Mouse (Mus musculus) erythroblast, adult 5-6 weeks (primary cell): Measurements from ENCODE around the gene Ubtf. TPM values are rescaled to one million over a fixed set of nuclear protein-coding genes. Genes with fewer than 3 reads are reported as not detected.

Experiments
- ATAC-seq: replicated peaks from 2 replicates; pipeline ENCODE4 v1.8.0; 2016; ENCODE audit warnings: moderate number of reproducible peaks, mild to moderate bottlenecking, moderate TSS enrichment, inconsistent platforms; ENCODE audit not compliant: poor library complexity, low FRiP score, severe bottlenecking
- total RNA-seq, 2 experiments: library from RNA; stranded (forward) in 1 of 2; stranded (reverse) in 1 of 2; fragments of 150-400 nt in 1 of 2; fragments of 200-764, 138-1000 nt in 1 of 2; gene quantifications; 2 replicates each; pipeline versions ENCODE4 v1.2.3 to v1.2.4; 2015 to 2017; ENCODE audit warnings: low replicate concordance in 2 of 2

Gene Ubtf
- total RNA-seq, 2 experiments from 2014 or later = 19.0 to 119 TPM

- no peak for ATAC-seq
Measured at GRCm38 (mm10) chr11:102279595-102279994, 39.9 kb downstream of the Ubtf start.

- ATAC-seq = no peak
Measured at GRCm38 (mm10) chr11:102277754-102278153, 41.8 kb downstream of the Ubtf start.

- no peak for ATAC-seq
Measured at GRCm38 (mm10) chr11:102276411-102276915, 43.1 kb downstream of the Ubtf start.

GRCm38 (mm10) chr11:102268520-102269244 is 50.9 kb downstream of the Ubtf start, which contains the start of gene Asb16:
Asb16 (plus strand) TSS chr11:102268743.
- no peak for ATAC-seq

GRCm38 (mm10) chr11:102267480-102267879 is 52.1 kb downstream of the Ubtf start:
- ATAC-seq = peak; percentile 66

GRCm38 (mm10) chr11:102266631-102267355 is 52.7 kb downstream of the Ubtf start:
- no peak for ATAC-seq

GRCm38 (mm10) chr11:102265816-102266215 is 53.7 kb downstream of the Ubtf start:
- ATAC-seq = no peak

GRCm38 (mm10) chr11:102263211-102263610 is 56.3 kb downstream of the Ubtf start:
- ATAC-seq = no peak

- ATAC-seq = no peak
Measured at GRCm38 (mm10) chr11:102258521-102258920, 61.0 kb downstream of the Ubtf start.

- no peak for ATAC-seq
Measured at GRCm38 (mm10) chr11:102258095-102258494, 61.4 kb downstream of the Ubtf start.

GRCm38 (mm10) chr11:102257514-102257913 is 62.0 kb downstream of the Ubtf start:
- ATAC-seq = 0 out of 2 replicates have a peak, but pooled peaks have one; percentile 27

Other genes with a start within 250 kb of the Ubtf start
- gene Mpp2, start 231.2 kb downstream of the Ubtf start, total RNA-seq (2015; ENCODE audit: low replicate concordance) = 7.7 and 12.7 TPM in 2 replicates
- gene Mpp2, start 231.2 kb downstream of the Ubtf start, total RNA-seq (2017; ENCODE audit: low replicate concordance) = 14.2 and 20.6 TPM in 2 replicates
- gene Ppy, start 218.4 kb downstream of the Ubtf start, total RNA-seq (2015; ENCODE audit: low replicate concordance) = not detected in 2 replicates
- not detected in 2 replicates for gene Ppy, start 218.4 kb downstream of the Ubtf start, total RNA-seq (2017; ENCODE audit: low replicate concordance)
- not detected in 2 replicates for gene Pyy, start 211.9 kb downstream of the Ubtf start, total RNA-seq (2015; ENCODE audit: low replicate concordance)
- not detected in 2 replicates for gene Pyy, start 211.9 kb downstream of the Ubtf start, total RNA-seq (2017; ENCODE audit: low replicate concordance)
- gene Nags, start 174.2 kb downstream of the Ubtf start, total RNA-seq (2015; ENCODE audit: low replicate concordance) = not detected in 2 replicates
- 0.43 and 1.5 TPM in 2 replicates for gene Nags, start 174.2 kb downstream of the Ubtf start, total RNA-seq (2017; ENCODE audit: low replicate concordance)
- 0.96 and 3.8 TPM in 2 replicates for gene Tmem101, start 163.3 kb downstream of the Ubtf start, total RNA-seq (2015; ENCODE audit: low replicate concordance)
- gene Tmem101, start 163.3 kb downstream of the Ubtf start, total RNA-seq (2017; ENCODE audit: low replicate concordance) = 3.1 and 4.0 TPM in 2 replicates
- 48.3 and 48.8 TPM in 2 replicates for gene Lsm12, start 134.4 kb downstream of the Ubtf start, total RNA-seq (2015; ENCODE audit: low replicate concordance)
- gene Lsm12, start 134.4 kb downstream of the Ubtf start, total RNA-seq (2017; ENCODE audit: low replicate concordance) = 22.7 and 28.8 TPM in 2 replicates
- gene G6pc3, start 130.1 kb downstream of the Ubtf start, total RNA-seq (2015; ENCODE audit: low replicate concordance) = 16.3 and 21.7 TPM in 2 replicates
- 4.7 and 9.8 TPM in 2 replicates for gene G6pc3, start 130.1 kb downstream of the Ubtf start, total RNA-seq (2017; ENCODE audit: low replicate concordance)
- gene Hdac5, start 89.6 kb downstream of the Ubtf start, total RNA-seq (2015; ENCODE audit: low replicate concordance) = 3.7 and 10.2 TPM in 2 replicates
- 13.3 and 17.3 TPM in 2 replicates for gene Hdac5, start 89.6 kb downstream of the Ubtf start, total RNA-seq (2017; ENCODE audit: low replicate concordance)
- 3.8 and 5.0 TPM in 2 replicates for gene BC030867, start 70.9 kb downstream of the Ubtf start, total RNA-seq (2015; ENCODE audit: low replicate concordance)
- gene BC030867, start 70.9 kb downstream of the Ubtf start, total RNA-seq (2017; ENCODE audit: low replicate concordance) = 4.1 and 7.2 TPM in 2 replicates
- gene Asb16, start 51.0 kb downstream of the Ubtf start, total RNA-seq (2015; ENCODE audit: low replicate concordance) = not detected in 2 replicates
- gene Asb16, start 51.0 kb downstream of the Ubtf start, total RNA-seq (2017; ENCODE audit: low replicate concordance) = not detected in 2 replicates
- 15.9 and 17.1 TPM in 2 replicates for gene Tmub2, start 34.8 kb downstream of the Ubtf start, total RNA-seq (2015; ENCODE audit: low replicate concordance)
- gene Tmub2, start 34.8 kb downstream of the Ubtf start, total RNA-seq (2017; ENCODE audit: low replicate concordance) = 17.0 and 28.0 TPM in 2 replicates
- 6.3 and 10.4 TPM in 2 replicates for gene Atxn7l3, start 23.1 kb downstream of the Ubtf start, total RNA-seq (2015; ENCODE audit: low replicate concordance)
- gene Atxn7l3, start 23.1 kb downstream of the Ubtf start, total RNA-seq (2017; ENCODE audit: low replicate concordance) = 5.7 and 9.3 TPM in 2 replicates
- gene Slc4a1, start 46.5 kb upstream of the Ubtf start, total RNA-seq (2015; ENCODE audit: low replicate concordance) = 4,977 and 5,433 TPM in 2 replicates
- gene Slc4a1, start 46.5 kb upstream of the Ubtf start, total RNA-seq (2017; ENCODE audit: low replicate concordance) = 6,454 and 7,565 TPM in 2 replicates
- gene Rundc3a, start 73.7 kb upstream of the Ubtf start, total RNA-seq (2015; ENCODE audit: low replicate concordance) = 3.1 TPM in 1 of 2 replicates, not detected in the other
- gene Rundc3a, start 73.7 kb upstream of the Ubtf start, total RNA-seq (2017; ENCODE audit: low replicate concordance) = 2.7 and 7.5 TPM in 2 replicates
- gene Slc25a39, start 88.2 kb upstream of the Ubtf start, total RNA-seq (2015; ENCODE audit: low replicate concordance) = 461 and 462 TPM in 2 replicates
- gene Slc25a39, start 88.2 kb upstream of the Ubtf start, total RNA-seq (2017; ENCODE audit: low replicate concordance) = 236 and 290 TPM in 2 replicates
- gene Grn, start 110.6 kb upstream of the Ubtf start, total RNA-seq (2015; ENCODE audit: low replicate concordance) = 85.7 and 90.1 TPM in 2 replicates
- 26.3 and 56.1 TPM in 2 replicates for gene Grn, start 110.6 kb upstream of the Ubtf start, total RNA-seq (2017; ENCODE audit: low replicate concordance)
- not detected in 2 replicates for gene Fam171a2, start 127.9 kb upstream of the Ubtf start, total RNA-seq (2015; ENCODE audit: low replicate concordance)
- not detected in 2 replicates for gene Fam171a2, start 127.9 kb upstream of the Ubtf start, total RNA-seq (2017; ENCODE audit: low replicate concordance)
- gene Itga2b, start 150.4 kb upstream of the Ubtf start, total RNA-seq (2015; ENCODE audit: low replicate concordance) = 23.6 and 57.1 TPM in 2 replicates
- 73.1 and 99.5 TPM in 2 replicates for gene Itga2b, start 150.4 kb upstream of the Ubtf start, total RNA-seq (2017; ENCODE audit: low replicate concordance)
- gene Gpatch8, start 236.7 kb upstream of the Ubtf start, total RNA-seq (2015; ENCODE audit: low replicate concordance) = 28.6 and 32.3 TPM in 2 replicates
- gene Gpatch8, start 236.7 kb upstream of the Ubtf start, total RNA-seq (2017; ENCODE audit: low replicate concordance) = 59.6 and 66.8 TPM in 2 replicates